Mouse (Mus musculus) embryonic facial prominence, embryonic 11.5 days (tissue): Measurements from ENCODE around the gene Mllt3. TPM values are rescaled to one million over a fixed set of nuclear protein-coding genes. Genes with fewer than 3 reads are reported as not detected.
"Not testable (repeated sequence)": the region's sequence is repeated elsewhere in the genome, so short reads cannot be mapped to it uniquely, and the experiment has no call there.

Source experiments
- ATAC-seq: fragments of 200-750 bp; cut with Nextera tagmentation; replicated peaks from 2 replicates; pipeline ENCODE4 v1.8.0; 2017; ENCODE audit warnings: low read depth; ENCODE audit not compliant: insufficient number of reproducible peaks, low FRiP score, low TSS enrichment
- DNase-seq: peaks from one replicate; pipeline ENCODE4 v3.0.0-alpha.2; 2015; ENCODE audit warnings: low spot score
- H3K27ac ChIP-seq: fragments of 300-500 bp; sonication (generic); replicated peaks from 2 replicates; pipeline ENCODE4 v1.5.1; 2014; ENCODE audit warnings: mild to moderate bottlenecking, low read depth, low read length, control low read depth
- H3K27me3 ChIP-seq: fragments of 300-500 bp; sonication (generic); 2 replicates; pipeline ENCODE4 v1.6.1; 2014; ENCODE audit warnings: mild to moderate bottlenecking, low read length, moderate library complexity, mixed read lengths; ENCODE audit not compliant: control insufficient read depth, insufficient read depth
- H3K36me3 ChIP-seq: fragments of 300-500 bp; sonication (generic); replicated peaks from 2 replicates; pipeline ENCODE4 v1.6.1; 2014; ENCODE audit warnings: low read depth, mild to moderate bottlenecking, low read length, moderate library complexity, mixed read lengths; ENCODE audit not compliant: control insufficient read depth, insufficient read depth
- H3K4me1 ChIP-seq: fragments of 300-500 bp; sonication (generic); 2 replicates; pipeline ENCODE4 v1.6.1; 2014; ENCODE audit warnings: low read length, mixed read lengths; ENCODE audit not compliant: control insufficient read depth, insufficient read depth
- H3K4me2 ChIP-seq: fragments of 300-500 bp; sonication (generic); 2 replicates; pipeline ENCODE4 v1.6.1; 2014; ENCODE audit warnings: low read depth, mild to moderate bottlenecking, control low read depth, low read length, moderate library complexity
- H3K4me3 ChIP-seq: fragments of 300-500 bp; sonication (generic); 2 replicates; pipeline ENCODE4 v1.5.1; 2014; ENCODE audit warnings: low read depth, low read length, control low read depth
- H3K9ac ChIP-seq: fragments of 300-500 bp; sonication (generic); replicated peaks from 2 replicates; pipeline ENCODE4 v1.6.1; 2014; ENCODE audit warnings: mild to moderate bottlenecking, control low read depth, low read length
- H3K9me3 ChIP-seq: fragments of 300-500 bp; sonication (generic); replicated peaks from 2 replicates; pipeline ENCODE4 v1.6.1; 2016; ENCODE audit warnings: mild to moderate bottlenecking, low read length, inconsistent platforms, mixed read lengths; ENCODE audit not compliant: control insufficient read depth
- WGBS: fragments of 180-500 bp; shearing (Covaris S2); extraction: QIAGEN DNeasy Blood & Tissue Kit; methylation state at CpG from one replicate; pipeline ENCODE4 v1.1.7; 2014; 5-methylcytosine and 5-hydroxymethylcytosine counted together
- polyA plus RNA-seq: library from polyadenylated mRNA; unstranded; fragments of >200 nt; fragmentation: Nextera tagmentation; extraction: Ambion mirVana; gene quantifications from 2 replicates; pipeline ENCODE4 v1.2.1, GENCODE M21; 2014

Gene Mllt3
- polyA plus RNA-seq, 1 experiment from 2014 or later, result 70.4 TPM

DNA sequence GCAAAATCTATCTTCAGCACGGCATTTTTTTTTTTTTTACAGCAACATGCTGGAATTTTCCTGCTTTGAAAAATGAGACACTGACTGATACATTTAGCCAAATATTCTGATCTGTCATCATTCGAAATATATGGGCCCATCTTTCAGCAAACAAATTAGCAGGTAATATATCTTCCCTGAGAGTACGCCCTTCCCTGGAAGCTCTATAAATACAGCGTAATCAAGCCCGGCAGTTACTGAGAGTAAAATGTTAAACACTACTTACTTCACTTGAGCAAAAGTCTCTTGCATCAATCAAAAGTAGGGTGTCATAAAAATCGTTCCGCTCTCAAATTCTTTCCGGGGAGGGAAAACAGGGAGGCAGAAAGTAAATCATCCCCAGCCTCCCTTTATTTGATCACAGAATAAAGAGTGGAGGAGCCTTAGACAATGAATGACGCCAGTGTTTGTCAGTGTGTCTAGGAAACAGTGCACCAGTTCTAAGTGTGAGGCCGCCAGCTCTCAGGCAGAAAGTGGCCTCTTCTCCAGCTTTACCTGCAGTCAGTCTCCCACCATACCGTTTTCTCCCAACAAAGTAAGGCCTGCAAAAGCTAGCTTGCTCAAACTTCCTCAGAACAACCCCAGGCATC, 55.2 kb downstream of the Mllt3 start:
- no peak for ATAC-seq
- no peak overlapping the region for H3K4me2 ChIP-seq

DNA sequence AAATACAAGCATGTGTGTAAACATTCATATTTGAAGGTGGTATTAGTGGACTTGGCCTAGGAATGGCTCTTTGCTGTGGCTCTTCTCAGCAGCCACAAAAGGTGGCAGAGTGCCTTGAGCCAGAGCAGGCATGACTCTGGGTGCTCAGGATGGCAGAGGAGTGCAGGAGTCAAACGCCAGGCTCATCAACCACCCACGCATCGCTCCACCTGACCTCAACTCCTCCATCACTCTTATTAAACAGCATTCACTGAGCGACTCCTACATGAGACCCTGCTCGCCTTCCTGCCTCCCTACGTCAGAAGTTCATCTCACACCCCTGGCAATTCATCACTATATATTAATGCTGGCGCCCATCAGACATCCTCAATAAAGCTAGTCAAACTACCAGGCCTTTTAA, 67.3 kb downstream of the Mllt3 start:
- Histone ChIP-seq H3K36me3 (no peaks in the 10 kb centered on the region), H3K27ac (no peak overlapping the region), H3K9me3 (no peaks in the 10 kb centered on the region), H3K4me2 (no peak overlapping the region), H3K4me1 (peaks cover under 1% of the 10 kb centered on the region; the same call in 1 of the 2 replicates), H3K27me3 (no peaks in the 10 kb centered on the region), H3K4me3 (no peak overlapping the region), H3K9ac (no peak overlapping the region)
- DNase-seq (no peak), ATAC-seq (no peak)
- WGBS, result 90% methylated on average over 7 of the region's 7 CpGs

More for the DNA sequence above, 55.2 kb downstream of the Mllt3 start:
- H3K4me3 ChIP-seq, result no peak overlapping the region
- H3K9ac ChIP-seq, result no peak overlapping the region
- no peaks in the 10 kb centered on the region for H3K36me3 ChIP-seq
- no peaks in the 10 kb centered on the region for H3K27me3 ChIP-seq
- H3K9me3 ChIP-seq, result no peaks in the 10 kb centered on the region
- H3K27ac ChIP-seq, result no peak overlapping the region
- whole genome bisulfite sequencing, result 78% methylated on average over 11 of the region's 11 CpGs
- no peak for DNase-seq
- no peaks in the 10 kb centered on the region for H3K4me1 ChIP-seq

GRCm38 (mm10) chr4:87964890-87965289, 68.3 kb downstream of the Mllt3 start:
- WGBS, result 90% methylated on average over 1 of the region's 2 CpGs

DNA sequence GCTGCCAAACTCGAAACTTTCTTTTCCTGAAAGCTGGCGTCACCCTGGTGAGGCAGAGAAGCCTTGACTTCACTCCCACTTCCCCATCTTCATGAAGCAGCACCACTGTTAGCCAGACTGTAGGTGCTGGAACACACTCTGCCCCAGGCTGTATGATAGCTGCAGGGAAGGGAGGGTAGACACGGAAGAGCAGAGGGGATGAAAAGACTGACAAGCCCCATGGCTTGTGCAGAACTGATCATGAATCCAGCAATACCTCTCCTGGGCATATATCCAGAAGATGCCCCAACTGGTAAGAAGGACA, 69.4 kb downstream of the Mllt3 start:
- Histone ChIP-seq H3K4me1 (no peaks in the 10 kb centered on the region), H3K4me2 (no peak overlapping the region), H3K36me3 (no peaks in the 10 kb centered on the region), H3K27ac (no peak overlapping the region), H3K27me3 (no peaks in the 10 kb centered on the region), H3K9ac (no peak overlapping the region), H3K9me3 (no peaks in the 10 kb centered on the region), H3K4me3 (no peak overlapping the region)
- DNase-seq (no peak), ATAC-seq (no peak)
- WGBS, result 89% methylated on average over 3 of the region's 3 CpGs

More at GRCm38 (mm10) chr4:87964890-87965289, 68.3 kb downstream of the Mllt3 start:
- DNase-seq, H3K9me3 ChIP-seq, H3K27me3 ChIP-seq, H3K4me2 ChIP-seq, H3K4me1 ChIP-seq, H3K36me3 ChIP-seq, H3K27ac ChIP-seq, H3K4me3 ChIP-seq, H3K9ac ChIP-seq, ATAC-seq: not testable (repeated sequence)

- Histone ChIP-seq H3K4me3 (no peak overlapping the region), H3K27ac (no peak overlapping the region), H3K36me3 (no peaks in the 10 kb centered on the region), H3K4me2 (no peak overlapping the region), H3K9me3 (no peaks in the 10 kb centered on the region), H3K4me1 (no peaks in the 10 kb centered on the region), H3K9ac (no peak overlapping the region), H3K27me3 (no peaks in the 10 kb centered on the region)
- no peak for ATAC-seq
- no peak for DNase-seq
- 85% methylated on average over 13 of the region's 13 CpGs for WGBS
Observed at GRCm38 (mm10) chr4:87963055-87963772, 70.0 kb downstream of the Mllt3 start.

DNA sequence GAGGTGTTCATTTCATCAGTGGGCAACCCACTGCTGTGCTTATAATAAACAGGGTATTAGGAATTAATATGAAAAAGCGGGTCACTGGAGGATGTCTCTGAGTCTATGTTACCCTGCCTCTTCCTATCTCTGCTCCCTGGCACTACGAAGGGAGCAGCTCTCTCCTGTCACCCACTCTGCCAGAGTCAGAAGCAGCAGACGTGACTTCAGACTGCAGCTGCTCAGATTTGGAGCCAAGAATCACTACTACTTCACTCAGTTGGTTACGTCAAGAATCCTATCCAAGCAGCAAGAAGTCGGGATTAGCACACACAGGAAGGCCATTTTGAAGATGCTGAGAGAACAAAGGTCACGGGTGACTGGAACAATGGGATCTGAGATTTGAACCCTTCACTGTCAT, 71.3 kb downstream of the Mllt3 start:
- no peak overlapping the region for H3K4me3 ChIP-seq
- H3K27me3 ChIP-seq, result no peaks in the 10 kb centered on the region
- ATAC-seq (no peak), DNase-seq (no peak)
- H3K9me3 ChIP-seq, result no peaks in the 10 kb centered on the region
- H3K27ac ChIP-seq, result no peak overlapping the region
- no peaks in the 10 kb centered on the region for H3K36me3 ChIP-seq
- no peak overlapping the region for H3K4me2 ChIP-seq
- H3K4me1 ChIP-seq, result no peaks in the 10 kb centered on the region
- H3K9ac ChIP-seq, result no peak overlapping the region
- WGBS, result 85% methylated on average over 6 of the region's 6 CpGs

DNA sequence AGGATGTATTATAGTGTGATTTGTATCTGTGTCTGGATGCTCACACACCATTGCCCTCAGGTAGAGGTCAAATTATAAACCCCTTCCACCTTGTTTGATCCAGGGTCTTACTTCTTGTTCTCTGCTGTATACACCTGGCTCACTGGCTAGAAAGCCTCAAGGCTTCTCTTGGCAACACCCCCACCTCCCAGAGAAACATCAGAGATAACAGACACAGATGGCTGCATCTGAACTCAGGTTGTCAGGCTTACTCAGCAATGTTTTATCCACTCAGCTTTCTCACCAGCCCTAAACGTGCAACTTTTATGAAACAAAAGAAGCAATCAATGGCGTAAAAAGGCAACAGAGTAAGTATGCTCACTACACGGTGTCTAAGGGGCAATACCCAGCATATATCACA, 75.3 kb downstream of the Mllt3 start:
- DNase-seq, result no peak
- Histone ChIP-seq H3K4me2 (no peak overlapping the region), H3K9ac (no peak overlapping the region), H3K4me3 (no peak overlapping the region), H3K9me3 (no peaks in the 10 kb centered on the region), H3K27me3 (no peaks in the 10 kb centered on the region), H3K27ac (no peak overlapping the region), H3K36me3 (no peaks in the 10 kb centered on the region), H3K4me1 (no peaks in the 10 kb centered on the region)
- 87% methylated on average over 3 of the region's 3 CpGs for WGBS
- no peak for ATAC-seq

DNA sequence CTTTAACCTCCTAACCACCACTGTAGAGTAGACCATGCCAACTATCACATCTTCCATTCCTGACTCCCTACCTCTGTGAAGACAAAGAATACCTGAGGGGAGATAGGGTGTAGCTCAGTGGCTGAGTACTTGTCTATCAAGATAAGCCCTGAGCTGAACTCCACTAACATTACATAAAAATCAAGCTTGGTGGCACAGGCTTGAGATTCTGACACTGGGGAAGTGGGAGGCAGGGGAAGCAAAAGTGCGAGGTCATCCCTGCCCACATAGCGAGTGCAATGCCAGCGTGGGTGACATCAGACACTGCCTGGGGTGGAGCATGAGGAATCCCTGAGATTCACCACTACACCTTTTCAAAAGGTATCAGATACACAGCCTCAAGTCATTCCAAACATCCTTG, 76.0 kb downstream of the Mllt3 start:
- ATAC-seq (no peak), DNase-seq (no peak)
- no peak overlapping the region for H3K4me3 ChIP-seq
- no peak overlapping the region for H3K27ac ChIP-seq
- no peak overlapping the region for H3K4me2 ChIP-seq
- no peaks in the 10 kb centered on the region for H3K9me3 ChIP-seq
- 90% methylated on average over 3 of the region's 3 CpGs for WGBS
- H3K9ac ChIP-seq, result no peak overlapping the region
- no peaks in the 10 kb centered on the region for H3K27me3 ChIP-seq
- H3K4me1 ChIP-seq, result no peaks in the 10 kb centered on the region
- H3K36me3 ChIP-seq, result no peaks in the 10 kb centered on the region
